Mouse (Mus musculus) liver, postnatal 0 days (tissue): ENCODE measurements at regions not wholly inside any gene's neighbourhood (a gene's known extent, or its start where the extent isn't known, plus 50 kb on each side); places are given as distances from the start of the nearest gene placed in this dataset.

Experiments
- CTCF ChIP-seq: sonication (generic); IDR thresholded peaks from 2 replicates; pipeline ENCODE4 v1.5.1; 2016; ENCODE audit warnings: antibody characterized with exemption, low read depth
- EP300 ChIP-seq: IDR thresholded peaks from 2 replicates; pipeline ENCODE4 v1.6.1; 2016; ENCODE audit warnings: antibody characterized with exemption, low read depth, mild to moderate bottlenecking

DNA sequence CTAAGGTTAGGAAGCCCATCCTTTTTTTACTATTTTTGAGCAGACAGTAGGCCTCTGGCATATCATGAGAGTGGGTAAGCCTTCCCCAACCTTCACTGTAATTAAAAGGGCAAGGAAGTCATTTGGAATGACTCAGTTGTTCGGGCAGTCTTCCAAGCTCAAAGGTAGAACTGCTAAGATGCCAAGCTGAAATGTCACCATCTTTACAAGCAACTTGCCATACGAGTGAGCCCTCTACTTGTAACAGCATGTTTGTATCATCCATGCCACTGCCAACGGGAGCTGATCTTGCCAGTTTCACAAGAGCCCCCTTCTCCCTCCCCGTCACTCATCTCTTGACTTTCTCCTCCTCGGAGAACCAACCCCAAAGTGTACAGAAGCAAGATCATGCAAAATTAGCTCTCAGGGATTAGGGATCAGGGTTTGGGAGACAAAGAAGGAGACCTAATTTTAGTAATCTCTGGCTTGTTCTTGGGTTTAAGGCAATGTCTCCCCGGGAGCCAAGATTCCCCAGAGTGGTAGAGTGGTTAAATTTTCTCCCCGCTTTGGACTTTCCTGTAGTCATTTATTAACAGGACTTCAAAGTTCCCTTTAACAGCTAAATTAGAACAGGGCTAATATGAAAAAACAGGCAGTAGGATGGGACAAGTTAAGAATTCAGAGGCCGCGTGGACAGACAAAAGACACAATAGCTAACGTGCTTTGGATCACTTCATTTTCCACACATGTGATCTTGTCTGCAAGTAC, 216.9 kb upstream of the Ankrd55 start:
- no peak for TF ChIP-seq EP300
- TF ChIP-seq CTCF = no peak
